Mouse (Mus musculus) spleen, adult 2 months (tissue): ENCODE results near the gene Yes1.

Experiments
- CTCF ChIP-seq: fragments of 200-500 bp; IDR thresholded peaks from 2 replicates; pipeline ENCODE4 v1.5.1; 2011; ENCODE audit warnings: mild to moderate bottlenecking, inconsistent platforms; ENCODE audit not compliant: insufficient read depth, insufficient read length, insufficient replicate concordance; ENCODE audit errors: extremely low read depth
- POLR2A ChIP-seq: fragments of 200-500 bp; IDR thresholded peaks from 2 replicates; pipeline ENCODE4 v1.6.1; 2011; ENCODE audit warnings: low read depth, low read length, inconsistent platforms

GRCm38 (mm10) chr5:32608516-32608915 lies 2.5 kb upstream of the Yes1 start:
- TF ChIP-seq CTCF (no peak), POLR2A (no peak)
